Mouse (Mus musculus): Measurements from ENCODE around the gene Ggt1. TPM values are rescaled to one million over a fixed set of nuclear protein-coding genes. Genes with fewer than 3 reads are reported as not detected.

Gene Ggt1
- polyA plus RNA-seq, 1 experiment: 0.06 TPM

DNA sequence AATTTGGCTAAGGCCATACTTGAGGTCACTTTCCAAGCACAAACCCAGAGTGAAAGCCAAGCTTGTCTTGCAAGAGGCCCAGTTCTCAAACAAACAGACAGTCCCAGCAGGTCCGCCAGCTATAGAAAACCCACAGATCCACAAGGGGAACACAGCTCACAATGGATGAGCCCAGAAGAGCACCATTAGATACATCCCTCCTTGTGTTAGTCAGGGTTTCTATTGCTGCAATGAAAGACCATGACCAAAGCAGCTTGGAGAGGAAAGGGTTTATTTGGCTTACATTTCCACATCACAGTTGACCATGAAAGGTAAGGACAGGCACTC, 25.1 kb downstream of the Ggt1 start:
- no peak overlapping the region for H3K4me2 ChIP-seq (ENCODE audit: low read depth)
- no peak for TF ChIP-seq MAX (IDR thresholded peaks at IDR 0.05; ENCODE audit: low read depth)
- no peak for TF ChIP-seq USF1 (IDR thresholded peaks at IDR 0.05; ENCODE audit: low read depth)
- TF ChIP-seq MYOD1 (IDR thresholded peaks at IDR 0.05; ENCODE audit: control insufficient read depth in 1 of 3, insufficient read length in 2 of 3, low read depth in 2 of 3): no peak
- no peak for TF ChIP-seq SRF (IDR thresholded peaks at IDR 0.05; ENCODE audit: control insufficient read depth, insufficient read length, low read depth)
- no peak for TF ChIP-seq POLR2A (IDR thresholded peaks at IDR 0.05; ENCODE audit: insufficient read length, low read depth)
- no peak for TF ChIP-seq TCF3 (IDR thresholded peaks at IDR 0.05; ENCODE audit: insufficient read length, low read depth)
- no peak for TF ChIP-seq MYOG (IDR thresholded peaks at IDR 0.05; ENCODE audit: control insufficient read depth in 1 of 3, insufficient read depth in 1 of 3, insufficient read length in 2 of 3, low read depth in 2 of 3)
- TF ChIP-seq POLR2AphosphoS2 (IDR thresholded peaks at IDR 0.05; ENCODE audit: insufficient read length, low read depth): no peak
- TF ChIP-seq E2F4 (IDR thresholded peaks at IDR 0.05; ENCODE audit: insufficient read depth): no peak
- no peak for TF ChIP-seq TCF12 (IDR thresholded peaks at IDR 0.05; ENCODE audit: insufficient read depth, poor library complexity, severe bottlenecking)
- TF ChIP-seq REST (IDR thresholded peaks at IDR 0.05; ENCODE audit: insufficient read depth, insufficient read length): no peak
- no peak for TF ChIP-seq CEBPB (IDR thresholded peaks at IDR 0.05; ENCODE audit: insufficient read depth, poor library complexity, severe bottlenecking)
- no peaks in the 10 kb centered on the region for H3K79me2 ChIP-seq (ENCODE audit: control insufficient read depth, insufficient read depth)
- peaks cover 22% of the 10 kb centered on the region for H3K27me3 ChIP-seq (ENCODE audit: control insufficient read depth, insufficient read depth, insufficient read length)
- H3K4me3 ChIP-seq: no peak overlapping the region
- no peaks in the 10 kb centered on the region for H3K36me3 ChIP-seq (ENCODE audit: control insufficient read depth, insufficient read depth)
- no peak overlapping the region for H3ac ChIP-seq (ENCODE audit: control insufficient read depth, insufficient read length)

DNA sequence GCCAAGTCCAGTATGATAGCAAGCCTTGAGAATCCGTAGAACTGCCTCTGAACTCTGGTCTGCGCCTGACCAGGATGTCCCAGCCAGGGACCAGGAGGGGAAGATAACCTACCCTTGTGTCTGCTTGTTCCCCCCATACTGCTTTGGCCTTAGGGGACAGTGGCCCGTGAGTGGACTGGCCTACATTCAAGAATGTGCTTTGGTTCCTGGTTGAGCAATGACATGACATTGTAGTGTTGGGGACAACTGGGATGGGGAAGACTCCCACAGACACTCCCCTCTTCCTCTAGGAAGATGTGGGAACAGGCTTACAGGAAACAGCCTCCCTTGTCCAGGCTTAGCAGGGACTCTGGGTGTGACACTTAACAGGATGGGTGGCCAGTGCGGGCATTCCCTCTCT, 26.4 kb downstream of the Ggt1 start:
- H3K79me2 ChIP-seq (ENCODE audit: control insufficient read depth, insufficient read depth): no peaks in the 10 kb centered on the region
- no peak overlapping the region for H3K4me3 ChIP-seq
- H3K36me3 ChIP-seq (ENCODE audit: control insufficient read depth, insufficient read depth): no peaks in the 10 kb centered on the region
- peaks cover 22% of the 10 kb centered on the region for H3K27me3 ChIP-seq (ENCODE audit: control insufficient read depth, insufficient read depth, insufficient read length)
- H3K4me2 ChIP-seq (ENCODE audit: low read depth): no peak overlapping the region
- TF ChIP-seq CEBPB (IDR thresholded peaks at IDR 0.05; ENCODE audit: insufficient read depth, poor library complexity, severe bottlenecking) (no peak), E2F4 (IDR thresholded peaks at IDR 0.05; ENCODE audit: insufficient read depth) (no peak), MAX (IDR thresholded peaks at IDR 0.05; ENCODE audit: low read depth) (no peak), SRF (IDR thresholded peaks at IDR 0.05; ENCODE audit: control insufficient read depth, insufficient read length, low read depth) (no peak), POLR2AphosphoS2 (IDR thresholded peaks at IDR 0.05; ENCODE audit: insufficient read length, low read depth) (no peak), TCF3 (IDR thresholded peaks at IDR 0.05; ENCODE audit: insufficient read length, low read depth) (no peak), REST (IDR thresholded peaks at IDR 0.05; ENCODE audit: insufficient read depth, insufficient read length) (no peak), POLR2A (IDR thresholded peaks at IDR 0.05; ENCODE audit: insufficient read length, low read depth) (no peak), MYOG (IDR thresholded peaks at IDR 0.05; ENCODE audit: control insufficient read depth in 1 of 3, insufficient read depth in 1 of 3, insufficient read length in 2 of 3, low read depth in 2 of 3) (no peak), USF1 (IDR thresholded peaks at IDR 0.05; ENCODE audit: low read depth) (no peak), TCF12 (IDR thresholded peaks at IDR 0.05; ENCODE audit: insufficient read depth, poor library complexity, severe bottlenecking) (no peak), MYOD1 (IDR thresholded peaks at IDR 0.05; ENCODE audit: control insufficient read depth in 1 of 3, insufficient read length in 2 of 3, low read depth in 2 of 3) (no peak)
- H3ac ChIP-seq (ENCODE audit: control insufficient read depth, insufficient read length): no peak overlapping the region

GRCm38 (mm10) chr10:75588336-75588735, 26.9 kb downstream of the Ggt1 start:
- H3K4me3 ChIP-seq: no peak overlapping the region
- TF ChIP-seq E2F4 (IDR thresholded peaks at IDR 0.05; ENCODE audit: insufficient read depth) (no peak), TCF3 (IDR thresholded peaks at IDR 0.05; ENCODE audit: insufficient read length, low read depth) (no peak), MAX (IDR thresholded peaks at IDR 0.05; ENCODE audit: low read depth) (no peak), POLR2A (IDR thresholded peaks at IDR 0.05; ENCODE audit: insufficient read length, low read depth) (no peak), POLR2AphosphoS2 (IDR thresholded peaks at IDR 0.05; ENCODE audit: insufficient read length, low read depth) (no peak), MYOD1 (IDR thresholded peaks at IDR 0.05; ENCODE audit: control insufficient read depth in 1 of 3, insufficient read length in 2 of 3, low read depth in 2 of 3) (no peak)
- H3K27me3 ChIP-seq (ENCODE audit: control insufficient read depth, insufficient read depth, insufficient read length): peaks cover 19% of the 10 kb centered on the region
- no peak overlapping the region for H3ac ChIP-seq (ENCODE audit: control insufficient read depth, insufficient read length)
- H3K4me2 ChIP-seq (ENCODE audit: low read depth): no peak overlapping the region
- no peaks in the 10 kb centered on the region for H3K36me3 ChIP-seq (ENCODE audit: control insufficient read depth, insufficient read depth)
- no peaks in the 10 kb centered on the region for H3K79me2 ChIP-seq (ENCODE audit: control insufficient read depth, insufficient read depth)

GRCm38 (mm10) chr10:75589129-75589528, 27.7 kb downstream of the Ggt1 start, which contains the start of gene Ggt5:
Gene Ggt5, plus strand, starts transcription at chr10:75589340.
- no peaks in the 10 kb centered on the region for H3K36me3 ChIP-seq (ENCODE audit: control insufficient read depth, insufficient read depth)
- peaks cover 15% of the 10 kb centered on the region for H3K27me3 ChIP-seq (ENCODE audit: control insufficient read depth, insufficient read depth, insufficient read length)
- no peak for TF ChIP-seq MYOG (IDR thresholded peaks at IDR 0.05; ENCODE audit: control insufficient read depth in 1 of 3, insufficient read depth in 1 of 3, insufficient read length in 2 of 3, low read depth in 2 of 3)
- no peak for TF ChIP-seq SRF (IDR thresholded peaks at IDR 0.05; ENCODE audit: control insufficient read depth, insufficient read length, low read depth)
- TF ChIP-seq POLR2AphosphoS2 (IDR thresholded peaks at IDR 0.05; ENCODE audit: insufficient read length, low read depth): no peak
- no peak for TF ChIP-seq TCF3 (IDR thresholded peaks at IDR 0.05; ENCODE audit: insufficient read length, low read depth)
- TF ChIP-seq MYOD1 (IDR thresholded peaks at IDR 0.05; ENCODE audit: control insufficient read depth in 1 of 3, insufficient read length in 2 of 3, low read depth in 2 of 3): no peak
- TF ChIP-seq MAX (IDR thresholded peaks at IDR 0.05; ENCODE audit: low read depth): no peak
- no peak for TF ChIP-seq E2F4 (IDR thresholded peaks at IDR 0.05; ENCODE audit: insufficient read depth)
- TF ChIP-seq CEBPB (IDR thresholded peaks at IDR 0.05; ENCODE audit: insufficient read depth, poor library complexity, severe bottlenecking): no peak
- no peak for TF ChIP-seq POLR2A (IDR thresholded peaks at IDR 0.05; ENCODE audit: insufficient read length, low read depth)
- no peak for TF ChIP-seq REST (IDR thresholded peaks at IDR 0.05; ENCODE audit: insufficient read depth, insufficient read length)
- no peak for TF ChIP-seq USF1 (IDR thresholded peaks at IDR 0.05; ENCODE audit: low read depth)
- H3K79me2 ChIP-seq (ENCODE audit: control insufficient read depth, insufficient read depth): no peaks in the 10 kb centered on the region
- H3K4me2 ChIP-seq (ENCODE audit: low read depth): peak within 1 kb of the TSS; percentile 43
- no peak within 1 kb of the TSS for H3ac ChIP-seq (ENCODE audit: control insufficient read depth, insufficient read length)
- H3K4me3 ChIP-seq: no peak within 1 kb of the TSS

DNA sequence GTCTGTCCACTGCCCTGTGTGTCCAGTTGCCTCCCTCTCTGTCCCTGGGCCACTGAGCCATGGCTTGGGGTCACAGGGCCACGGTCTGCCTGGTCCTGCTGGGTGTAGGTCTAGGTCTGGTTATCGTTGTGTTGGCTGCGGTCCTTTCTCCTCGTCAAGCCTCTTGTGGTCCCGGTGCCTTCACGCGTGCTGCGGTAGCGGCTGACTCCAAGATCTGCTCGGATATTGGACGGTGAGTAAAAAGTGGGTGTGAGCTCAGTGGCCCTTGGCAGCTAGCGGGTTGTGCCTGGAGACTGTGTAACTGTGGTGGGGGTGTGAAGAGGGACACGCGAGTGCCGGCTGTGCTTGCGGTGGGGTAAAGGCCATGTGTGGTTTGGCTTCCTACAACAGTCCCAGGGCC, 28.2 kb downstream of the Ggt1 start:
- Histone ChIP-seq H3K4me3 (no peak overlapping the region), H3K4me2 (ENCODE audit: low read depth) (peak overlapping the region; percentile 43), H3K79me2 (ENCODE audit: control insufficient read depth, insufficient read depth) (no peaks in the 10 kb centered on the region), H3K36me3 (ENCODE audit: control insufficient read depth, insufficient read depth) (no peaks in the 10 kb centered on the region), H3K27me3 (ENCODE audit: control insufficient read depth, insufficient read depth, insufficient read length) (peaks cover 11% of the 10 kb centered on the region), H3ac (ENCODE audit: control insufficient read depth, insufficient read length) (no peak overlapping the region)
- TF ChIP-seq MYOG (IDR thresholded peaks at IDR 0.05; ENCODE audit: control insufficient read depth in 1 of 3, insufficient read depth in 1 of 3, insufficient read length in 2 of 3, low read depth in 2 of 3): peak in 1 of 3 experiments; percentile 27
- no peak for TF ChIP-seq TCF12 (IDR thresholded peaks at IDR 0.05; ENCODE audit: insufficient read depth, poor library complexity, severe bottlenecking)
- TF ChIP-seq POLR2A (IDR thresholded peaks at IDR 0.05; ENCODE audit: insufficient read length, low read depth): no peak
